Mouse (Mus musculus) left cerebral cortex, postnatal 14 days (tissue): ENCODE measurements around the gene Dnajc7. TPM values are rescaled to one million over a fixed set of nuclear protein-coding genes. Genes with fewer than 3 reads are reported as not detected.
A peak's percentile ranks its signal among the peaks of the same experiment; 100 is the strongest.
"Not testable (repeated sequence)": the region's sequence is repeated elsewhere in the genome, so short reads cannot be mapped to it uniquely, and the experiment has no call there.

Source experiments
- DNase-seq, 2 experiments: peaks; one replicate each; pipeline ENCODE4 v3.0.0; 2021 to 2022; ENCODE audit warnings: low spot score in 2 of 2, mixed read lengths in 1 of 2
- intact Hi-C: fragments of 180-260 bp; cut with DNase I; formaldehyde crosslinking; loops from one replicate; pipeline ENCODE4 v1.15.1; 2025
- long read RNA-seq, 2 experiments: library from polyadenylated mRNA; stranded (forward); transcript quantifications; one replicate each; pipeline ENCODE4 v2.0.0; 2021
- total RNA-seq, 2 experiments: library from RNA; stranded (reverse); gene quantifications; 2 replicates each; pipeline ENCODE4 v1.2.3; 2021

Gene Dnajc7
- 100 to 1,000 TPM; 239 to 244 TPM for total RNA-seq
- long read RNA-seq, experiment 1, transcript Dnajc7-201 (14 exons, 2,330 nt): major isoform, 33 of 46 reads
- long read RNA-seq, experiment 1, partial matches to known transcripts: 2 of 46 reads
- long read RNA-seq, experiment 1, other reads (novel, unspliced or antisense): 9 of 46 reads
- long read RNA-seq, experiment 2, transcript Dnajc7-201 (14 exons, 2,330 nt): major isoform, 42 of 60 reads
- long read RNA-seq, experiment 2, partial matches to known transcripts: 8 of 60 reads
- long read RNA-seq, experiment 2, other reads (novel, unspliced or antisense): 8 of 60 reads

GRCm38 (mm10) chr11:100619982-100620381, at the start of gene Dnajc7:
Gene Dnajc7, minus strand, starts transcription at chr11:100620168.
- intact Hi-C loops: loop anchor here (5.0 kb wide), 1 partner anchor 43 kb away; no protein-coding TSS in a partner anchor
- DNase-seq: no peak

DNA sequence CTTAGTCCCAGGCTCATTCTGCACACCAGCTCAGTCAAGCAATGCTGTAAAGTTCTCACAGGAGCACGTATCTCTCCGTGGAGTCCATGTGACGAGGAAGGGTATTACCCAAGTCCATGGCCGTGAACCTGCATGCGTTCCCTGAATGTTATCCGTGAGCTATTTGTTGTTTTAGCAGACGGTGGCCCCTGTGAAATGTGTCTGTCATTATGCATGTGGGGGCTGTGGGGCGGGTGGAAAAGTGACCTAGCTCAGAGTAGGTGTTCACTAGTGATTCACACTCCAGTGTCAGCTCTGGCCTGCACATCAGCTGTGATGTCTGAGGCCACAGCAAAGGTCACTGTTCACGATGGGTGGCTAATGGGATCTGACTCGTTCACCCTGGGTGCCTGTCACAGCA, 39.8 kb upstream of the Dnajc7 start:
- DNase-seq: no peak
- intact Hi-C loops: no loop called here

- intact Hi-C loops: no loop called here
- DNase-seq: peak in 1 of 2 experiments; percentile 26
Observed at GRCm38 (mm10) chr11:100656458-100656857, 36.5 kb upstream of the Dnajc7 start.

GRCm38 (mm10) chr11:100655589-100655988, 35.6 kb upstream of the Dnajc7 start:
- intact Hi-C loops, DNase-seq: not testable (repeated sequence)

DNA sequence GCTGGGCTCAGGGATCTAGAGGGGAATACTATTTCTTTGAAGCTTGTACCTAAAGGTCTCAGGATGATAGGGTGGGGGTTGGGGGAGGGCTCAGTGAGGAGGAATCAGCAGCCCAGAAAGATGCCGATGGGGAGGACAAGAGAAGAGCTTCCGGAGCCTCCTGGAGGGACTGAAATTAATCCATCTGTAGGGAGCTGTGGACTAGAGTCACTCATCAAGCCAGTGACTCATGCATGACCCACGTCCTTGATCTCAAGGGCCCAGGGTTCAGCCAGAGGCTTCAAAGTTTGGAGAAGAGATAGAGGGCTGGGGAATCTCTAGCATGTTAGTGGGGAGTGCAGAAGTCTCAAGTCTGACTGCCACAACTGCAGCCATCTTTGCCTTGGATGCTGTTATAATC, 31.8 kb upstream of the Dnajc7 start:
- DNase-seq: no peak
- intact Hi-C loops: no loop called here

DNA sequence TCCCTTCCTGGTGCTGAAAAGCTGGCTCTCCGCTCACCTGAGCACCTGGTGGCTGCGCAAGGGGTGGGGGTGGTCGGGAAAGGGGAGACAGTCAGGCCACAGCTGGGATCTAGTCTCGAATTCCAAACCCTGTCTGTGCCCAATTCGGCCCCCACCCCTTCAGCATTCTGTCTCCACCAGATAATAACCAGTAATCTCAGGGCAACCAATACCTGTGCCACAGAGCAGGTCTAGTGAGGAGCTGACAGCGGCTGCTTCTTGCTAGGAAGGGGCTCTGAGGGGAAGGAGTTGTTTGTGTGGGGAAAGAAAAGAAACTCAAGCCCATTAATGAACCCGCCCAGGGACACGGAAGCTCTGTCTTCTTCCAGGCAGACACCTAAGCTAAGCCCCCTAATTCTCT, 31.2 kb upstream of the Dnajc7 start:
- DNase-seq: no peak
- intact Hi-C loops: no loop called here

- no peak for DNase-seq
- intact Hi-C loops: no loop called here
Observed at GRCm38 (mm10) chr11:100648405-100648804, 28.4 kb upstream of the Dnajc7 start.

- peak in 1 of 2 experiments; percentile 26 for DNase-seq
- intact Hi-C loops: no loop called here
Observed at GRCm38 (mm10) chr11:100646265-100646664, 26.3 kb upstream of the Dnajc7 start.

- intact Hi-C loops: no loop called here
- DNase-seq: peak; percentile 56 to 65
Observed at GRCm38 (mm10) chr11:100643612-100644575, 23.9 kb upstream of the Dnajc7 start.

DNA sequence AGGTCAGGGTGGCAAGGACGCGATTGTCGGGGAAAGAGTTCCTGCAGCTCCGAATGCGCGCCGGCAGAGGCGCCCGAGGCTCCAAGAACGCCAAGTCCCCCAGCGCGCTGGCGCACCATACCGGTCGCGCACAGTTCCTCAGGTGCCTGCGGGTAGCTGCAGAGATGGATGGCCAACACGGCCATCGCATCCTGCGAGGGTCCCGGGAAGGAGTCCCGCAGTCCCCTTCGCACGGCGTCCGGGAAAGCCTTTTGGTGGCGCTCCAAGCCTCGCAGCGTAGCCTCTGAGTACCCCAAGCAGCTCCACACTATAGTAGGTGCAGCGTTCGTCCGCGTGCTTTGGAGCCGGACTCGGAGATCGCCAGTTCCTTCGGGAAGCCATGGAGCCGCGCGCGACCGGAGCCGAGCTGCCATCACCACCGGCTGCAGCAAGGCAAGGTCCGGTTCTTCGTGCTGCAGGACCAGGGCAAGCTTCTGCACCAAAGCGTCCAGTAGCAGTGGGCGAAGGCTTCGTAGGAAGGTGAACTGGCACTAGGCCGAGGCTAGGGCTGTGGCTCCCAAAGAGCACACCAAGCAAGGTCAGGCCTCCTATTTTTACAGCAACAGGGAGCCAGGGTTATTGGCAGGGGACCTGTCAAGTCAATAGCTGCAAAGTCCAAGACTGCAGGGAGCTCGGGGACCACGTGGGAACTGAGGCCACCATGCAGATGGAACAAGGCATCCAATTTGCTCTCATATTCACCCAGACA, 20.4 kb upstream of the Dnajc7 start:
- peak; percentile 37 to 62 for DNase-seq
- intact Hi-C loops: no loop called here

- no peak for DNase-seq
- intact Hi-C loops: no loop called here
Observed at GRCm38 (mm10) chr11:100634530-100634929, 14.6 kb upstream of the Dnajc7 start.

DNA sequence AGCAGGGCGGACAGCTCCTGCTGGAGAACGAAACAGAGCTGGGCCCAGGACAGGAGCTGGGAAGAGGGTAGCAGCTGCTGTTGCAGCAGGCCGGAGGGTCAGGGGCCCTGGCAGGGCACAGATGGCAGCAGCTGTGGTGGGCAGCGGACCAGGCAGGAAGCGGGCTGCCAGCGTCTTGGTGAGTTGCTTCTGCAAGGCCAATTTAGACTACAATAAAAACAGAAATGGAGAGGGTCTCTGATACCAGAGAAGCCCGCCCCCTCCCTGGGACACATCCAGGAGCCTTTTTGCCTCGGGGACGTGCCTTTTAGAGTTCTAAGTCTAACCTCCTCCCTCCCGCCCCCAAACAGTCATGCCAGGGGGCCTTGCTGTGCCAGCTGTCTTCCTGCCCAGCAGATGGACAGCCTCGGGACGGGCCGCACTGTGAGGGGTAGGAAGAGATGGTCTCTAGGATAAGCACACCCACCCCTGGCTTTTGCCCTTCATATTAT, 8.9 kb upstream of the Dnajc7 start:
- intact Hi-C loops: loop anchor here (2.0 kb wide), 1 partner anchor 74 kb away; no protein-coding TSS in a partner anchor
- no peak for DNase-seq

DNA sequence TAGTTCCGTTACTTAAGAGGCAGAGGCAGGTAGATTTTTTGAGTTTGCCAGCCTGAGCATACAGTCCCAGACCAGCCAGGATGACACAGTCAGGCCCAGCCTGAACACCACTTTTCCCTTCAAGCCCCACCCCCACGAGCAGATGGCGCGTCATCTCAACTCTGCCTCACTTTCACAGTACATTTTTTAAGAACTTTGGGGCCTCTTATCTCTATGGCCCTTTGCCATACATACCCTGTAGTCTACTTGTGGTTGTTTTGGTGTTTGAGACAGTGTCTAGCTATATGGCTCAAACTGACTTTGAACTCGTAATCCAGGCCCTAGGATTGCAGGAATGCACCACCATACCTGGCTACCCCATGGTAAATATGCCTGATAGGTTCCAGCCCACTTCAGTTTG, 8.1 kb upstream of the Dnajc7 start:
- intact Hi-C loops: loop anchor here (2.0 kb wide), 1 partner anchor 75 kb away; no protein-coding TSS in a partner anchor
- no peak for DNase-seq

GRCm38 (mm10) chr11:100626701-100627195, 6.8 kb upstream of the Dnajc7 start:
- intact Hi-C loops: loop anchor here (2.0 kb wide), 1 partner anchor 68 kb away; no protein-coding TSS in a partner anchor
- peak; percentile 71 to 75 for DNase-seq

DNA sequence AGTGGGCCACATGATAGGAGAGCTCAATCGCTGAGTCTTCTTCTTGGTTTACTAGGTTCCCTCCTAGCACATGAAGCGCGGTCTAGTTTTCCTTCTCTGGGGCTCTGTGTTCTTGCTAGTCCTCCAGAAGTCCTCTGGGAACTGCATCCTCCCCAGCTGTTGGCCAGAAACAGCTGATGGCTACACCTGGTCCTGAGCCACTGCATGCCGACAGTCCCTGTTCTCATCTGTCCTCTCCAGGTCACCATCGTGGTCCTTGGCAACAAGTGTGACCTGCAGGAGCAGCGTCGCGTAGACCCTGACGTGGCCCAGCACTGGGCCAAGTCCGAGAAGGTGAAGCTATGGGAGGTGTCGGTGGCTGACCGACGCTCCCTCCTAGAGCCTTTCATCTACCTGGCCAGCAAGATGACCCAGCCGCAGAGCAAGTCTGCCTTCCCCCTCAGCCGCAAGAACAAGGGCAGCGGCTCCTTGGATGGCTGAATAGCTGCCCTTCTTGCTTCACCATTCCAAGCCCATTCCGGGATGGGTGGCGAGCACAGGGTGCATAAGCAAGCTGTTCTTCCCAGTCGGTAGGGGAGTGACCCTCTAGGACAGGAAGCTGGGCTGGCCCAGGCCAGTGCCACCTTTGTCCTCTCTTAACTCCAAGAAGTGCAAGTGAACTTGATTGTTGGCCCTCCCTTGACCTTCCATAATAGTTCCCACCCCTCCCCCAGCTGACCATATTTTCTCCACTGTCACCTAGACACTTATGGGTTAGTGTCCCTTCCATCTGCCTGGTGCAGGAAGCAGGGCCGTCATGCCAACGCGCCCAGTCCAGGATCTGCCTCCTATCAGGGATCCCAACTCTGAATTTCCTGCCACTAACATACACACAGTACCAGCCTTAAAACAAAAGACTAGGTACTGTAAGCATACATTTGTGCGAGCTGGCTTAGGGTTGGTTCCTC, 6.1 kb upstream of the Dnajc7 start:
- intact Hi-C loops: loop anchor here (2.0 kb wide), 1 partner anchor 69 kb away; no protein-coding TSS in a partner anchor
- DNase-seq: no peak

DNA sequence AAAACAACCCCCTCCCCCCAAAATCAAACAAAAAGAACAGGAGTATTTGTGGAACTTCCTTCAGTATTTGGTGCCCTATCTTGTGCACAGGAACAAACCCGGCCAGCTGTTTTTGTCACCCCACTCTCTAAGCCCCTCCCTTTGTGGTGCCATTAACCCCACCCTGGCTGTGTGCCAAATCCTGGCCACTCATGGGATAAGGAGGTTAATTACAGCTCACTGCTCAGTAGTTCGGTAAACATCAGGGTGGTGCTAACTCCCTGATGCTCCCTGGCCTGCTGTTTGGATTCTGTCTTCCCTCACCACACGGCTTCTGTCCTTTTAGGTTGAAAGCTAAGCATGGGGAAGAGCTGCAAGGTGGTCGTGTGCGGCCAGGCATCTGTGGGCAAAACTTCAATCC, 3.9 kb upstream of the Dnajc7 start:
- intact Hi-C loops: no loop called here
- DNase-seq: no peak

- DNase-seq: peak; percentile 96 to 97
- intact Hi-C loops: no loop called here
Observed at GRCm38 (mm10) chr11:100622714-100623113, 2.7 kb upstream of the Dnajc7 start.

GRCm38 (mm10) chr11:100619485-100619975, 438 bp downstream of the Dnajc7 start:
- DNase-seq: peak; percentile 97
- intact Hi-C loops: loop anchor here (5.0 kb wide), 1 partner anchor 42 kb away; no protein-coding TSS in a partner anchor
